Mouse (Mus musculus) embryonic facial prominence, embryonic 11.5 days (tissue): Measurements from ENCODE around the gene H2al1j. TPM values are rescaled to one million over a fixed set of nuclear protein-coding genes. Genes with fewer than 3 reads are reported as not detected.
"Not testable (repeated sequence)": the region's sequence is repeated elsewhere in the genome, so short reads cannot be mapped to it uniquely, and the experiment has no call there.

Experiments used
- ATAC-seq: fragments of 200-750 bp; cut with Nextera tagmentation; replicated peaks from 2 replicates; pipeline ENCODE4 v1.8.0; 2017; ENCODE audit warnings: low read depth; ENCODE audit not compliant: insufficient number of reproducible peaks, low FRiP score, low TSS enrichment
- DNase-seq: peaks from one replicate; pipeline ENCODE4 v3.0.0-alpha.2; 2015; ENCODE audit warnings: low spot score
- H3K27ac ChIP-seq: fragments of 300-500 bp; sonication (generic); replicated peaks from 2 replicates; pipeline ENCODE4 v1.5.1; 2014; ENCODE audit warnings: mild to moderate bottlenecking, low read depth, low read length, control low read depth
- H3K27me3 ChIP-seq: fragments of 300-500 bp; sonication (generic); 2 replicates; pipeline ENCODE4 v1.6.1; 2014; ENCODE audit warnings: mild to moderate bottlenecking, low read length, moderate library complexity, mixed read lengths; ENCODE audit not compliant: control insufficient read depth, insufficient read depth
- H3K36me3 ChIP-seq: fragments of 300-500 bp; sonication (generic); replicated peaks from 2 replicates; pipeline ENCODE4 v1.6.1; 2014; ENCODE audit warnings: low read depth, mild to moderate bottlenecking, low read length, moderate library complexity, mixed read lengths; ENCODE audit not compliant: control insufficient read depth, insufficient read depth
- H3K4me1 ChIP-seq: fragments of 300-500 bp; sonication (generic); 2 replicates; pipeline ENCODE4 v1.6.1; 2014; ENCODE audit warnings: low read length, mixed read lengths; ENCODE audit not compliant: control insufficient read depth, insufficient read depth
- H3K4me2 ChIP-seq: fragments of 300-500 bp; sonication (generic); 2 replicates; pipeline ENCODE4 v1.6.1; 2014; ENCODE audit warnings: low read depth, mild to moderate bottlenecking, control low read depth, low read length, moderate library complexity
- H3K4me3 ChIP-seq: fragments of 300-500 bp; sonication (generic); 2 replicates; pipeline ENCODE4 v1.5.1; 2014; ENCODE audit warnings: low read depth, low read length, control low read depth
- H3K9ac ChIP-seq: fragments of 300-500 bp; sonication (generic); replicated peaks from 2 replicates; pipeline ENCODE4 v1.6.1; 2014; ENCODE audit warnings: mild to moderate bottlenecking, control low read depth, low read length
- H3K9me3 ChIP-seq: fragments of 300-500 bp; sonication (generic); replicated peaks from 2 replicates; pipeline ENCODE4 v1.6.1; 2016; ENCODE audit warnings: mild to moderate bottlenecking, low read length, inconsistent platforms, mixed read lengths; ENCODE audit not compliant: control insufficient read depth
- WGBS: fragments of 180-500 bp; shearing (Covaris S2); extraction: QIAGEN DNeasy Blood & Tissue Kit; methylation state at CpG from one replicate; pipeline ENCODE4 v1.1.7; 2014; 5-methylcytosine and 5-hydroxymethylcytosine counted together
- polyA plus RNA-seq: library from polyadenylated mRNA; unstranded; fragments of >200 nt; fragmentation: Nextera tagmentation; extraction: Ambion mirVana; gene quantifications from 2 replicates; pipeline ENCODE4 v1.2.1, GENCODE M21; 2014

The H2al1j gene
- polyA plus RNA-seq, 1 experiment from 2014 or later, result not detected

GRCm38 (mm10) chrX:11311634-11312033 is 16.0 kb upstream of the H2al1j start, which contains the start of gene H2al1e:
Gene H2al1e (plus strand): TSS chrX:11311934.
- DNase-seq, H3K4me2 ChIP-seq: not testable (repeated sequence)
- no CpG with 5 or more reads among the region's 3 CpGs for WGBS

DNA sequence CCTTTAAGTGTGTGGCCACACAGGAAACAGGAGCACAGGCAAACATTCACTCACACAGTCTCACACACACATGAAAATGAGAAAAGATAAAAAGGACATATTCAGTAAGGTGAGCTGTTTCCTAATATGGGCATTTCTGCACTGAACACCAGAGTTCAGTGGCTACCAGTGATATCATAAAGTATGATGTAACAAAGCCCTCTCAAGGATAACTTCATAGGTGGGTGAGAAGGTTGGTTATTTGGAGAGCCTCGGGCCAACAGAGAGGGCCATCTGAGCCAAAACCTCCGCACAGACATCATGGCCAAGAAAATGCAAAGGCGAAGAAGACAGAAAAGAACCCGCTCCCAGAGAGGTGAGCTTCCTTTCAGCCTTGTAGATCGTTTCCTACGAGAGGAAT is 12.8 kb upstream of the H2al1j start, which contains the start of gene H2al1f:
Gene H2al1f, plus strand, starts transcription at position 301 of the 400 bp plus-strand sequence.
- not testable (repeated sequence) for H3K4me1 ChIP-seq, H3K27ac ChIP-seq, H3K4me3 ChIP-seq, H3K4me2 ChIP-seq, DNase-seq, H3K27me3 ChIP-seq, H3K9me3 ChIP-seq, H3K9ac ChIP-seq, H3K36me3 ChIP-seq, ATAC-seq
- no CpG with 5 or more reads among the region's 6 CpGs for WGBS

More at GRCm38 (mm10) chrX:11311634-11312033, 16.0 kb upstream of the H2al1j start, which contains the start of gene H2al1e:
- not testable (repeated sequence) for H3K4me1 ChIP-seq, H3K9ac ChIP-seq, H3K27me3 ChIP-seq, ATAC-seq, H3K27ac ChIP-seq, H3K4me3 ChIP-seq, H3K9me3 ChIP-seq, H3K36me3 ChIP-seq

GRCm38 (mm10) chrX:11317956-11318355 is 9.7 kb upstream of the H2al1j start, which contains the start of gene H2al1g:
Gene H2al1g (plus strand): TSS chrX:11318256.
- not testable (repeated sequence) for H3K4me1 ChIP-seq, H3K27ac ChIP-seq, DNase-seq, ATAC-seq, H3K4me2 ChIP-seq, H3K4me3 ChIP-seq, H3K36me3 ChIP-seq, H3K9me3 ChIP-seq, H3K27me3 ChIP-seq, H3K9ac ChIP-seq
- WGBS, result no CpG with 5 or more reads among the region's 3 CpGs

DNA sequence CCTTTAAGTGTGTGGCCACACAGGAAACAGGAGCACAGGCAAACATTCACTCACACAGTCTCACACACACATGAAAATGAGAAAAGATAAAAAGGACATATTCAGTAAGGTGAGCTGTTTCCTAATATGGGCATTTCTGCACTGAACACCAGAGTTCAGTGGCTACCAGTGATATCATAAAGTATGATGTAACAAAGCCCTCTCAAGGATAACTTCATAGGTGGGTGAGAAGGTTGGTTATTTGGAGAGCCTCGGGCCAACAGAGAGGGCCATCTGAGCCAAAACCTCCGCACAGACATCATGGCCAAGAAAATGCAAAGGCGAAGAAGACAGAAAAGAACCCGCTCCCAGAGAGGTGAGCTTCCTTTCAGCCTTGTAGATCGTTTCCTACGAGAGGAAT is 6.4 kb upstream of the H2al1j start, which contains the start of gene H2al1h:
Gene H2al1h, plus strand, starts transcription at position 301 of the 400 bp plus-strand sequence.
- not testable (repeated sequence) for DNase-seq

DNA sequence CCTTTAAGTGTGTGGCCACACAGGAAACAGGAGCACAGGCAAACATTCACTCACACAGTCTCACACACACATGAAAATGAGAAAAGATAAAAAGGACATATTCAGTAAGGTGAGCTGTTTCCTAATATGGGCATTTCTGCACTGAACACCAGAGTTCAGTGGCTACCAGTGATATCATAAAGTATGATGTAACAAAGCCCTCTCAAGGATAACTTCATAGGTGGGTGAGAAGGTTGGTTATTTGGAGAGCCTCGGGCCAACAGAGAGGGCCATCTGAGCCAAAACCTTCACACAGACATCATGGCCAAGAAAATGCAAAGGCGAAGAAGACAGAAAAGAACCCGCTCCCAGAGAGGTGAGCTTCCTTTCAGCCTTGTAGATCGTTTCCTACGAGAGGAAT is 3.3 kb upstream of the H2al1j start, which contains the start of gene H2al1i:
Gene H2al1i, plus strand, starts transcription at position 301 of the 400 bp plus-strand sequence.
- 94% methylated on average over 2 of the region's 5 CpGs for WGBS
- not testable (repeated sequence) for H3K4me1 ChIP-seq, H3K36me3 ChIP-seq, H3K27me3 ChIP-seq, H3K27ac ChIP-seq, H3K4me3 ChIP-seq, DNase-seq, H3K9ac ChIP-seq, ATAC-seq, H3K9me3 ChIP-seq, H3K4me2 ChIP-seq

More for the DNA sequence above, 6.4 kb upstream of the H2al1j start, which contains the start of gene H2al1h:
- H3K36me3 ChIP-seq, H3K4me1 ChIP-seq, ATAC-seq, H3K9me3 ChIP-seq, H3K27ac ChIP-seq, H3K9ac ChIP-seq, H3K4me3 ChIP-seq, H3K27me3 ChIP-seq, H3K4me2 ChIP-seq: not testable (repeated sequence)
- WGBS, result no CpG with 5 or more reads among the region's 6 CpGs

GRCm38 (mm10) chrX:11345762-11346161 is 18.1 kb downstream of the H2al1j start:
- H3K9me3 ChIP-seq, result no peaks in the 10 kb centered on the region
- H3K27me3 ChIP-seq, result no peaks in the 10 kb centered on the region
- peak; percentile 80 for DNase-seq
- no peak for ATAC-seq
- no peaks in the 10 kb centered on the region for H3K4me1 ChIP-seq
- H3K9ac ChIP-seq, result no peak overlapping the region
- H3K4me2 ChIP-seq, result no peak overlapping the region
- H3K36me3 ChIP-seq, result no peaks in the 10 kb centered on the region
- H3K27ac ChIP-seq, result no peak overlapping the region
- 34% methylated on average over 9 of the region's 9 CpGs for WGBS
- H3K4me3 ChIP-seq, result no peak overlapping the region

GRCm38 (mm10) chrX:11346756-11347155 is 19.1 kb downstream of the H2al1j start:
- ATAC-seq (no peak), DNase-seq (no peak)
- H3K4me3 ChIP-seq, result no peak overlapping the region
- H3K27ac ChIP-seq, result no peak overlapping the region
- 95% methylated on average over 3 of the region's 3 CpGs for WGBS
- no peak overlapping the region for H3K9ac ChIP-seq
- no peaks in the 10 kb centered on the region for H3K36me3 ChIP-seq
- no peak overlapping the region for H3K4me2 ChIP-seq
- H3K4me1 ChIP-seq, result no peaks in the 10 kb centered on the region
- no peaks in the 10 kb centered on the region for H3K27me3 ChIP-seq
- H3K9me3 ChIP-seq, result no peaks in the 10 kb centered on the region

DNA sequence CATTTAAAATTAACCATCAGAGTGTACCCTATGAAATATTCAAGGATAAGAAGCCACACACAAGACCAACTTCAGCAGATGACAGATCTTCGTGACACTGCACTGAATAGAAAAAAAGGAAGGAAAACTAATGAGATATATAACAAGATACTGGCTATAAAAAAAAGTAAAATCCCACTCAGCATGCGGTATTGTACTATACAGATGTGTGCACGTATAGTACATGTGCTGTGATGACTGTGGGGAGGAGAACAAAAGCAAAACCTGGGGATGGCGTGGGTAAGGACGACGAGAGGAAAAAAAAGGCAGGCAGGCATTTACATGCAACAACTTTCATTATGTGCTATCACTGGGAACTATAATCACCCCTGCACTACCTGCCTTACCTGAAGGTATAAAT is 33.2 kb downstream of the H2al1j start:
- Histone ChIP-seq H3K27me3 (0 out of 2 replicates have a peak, but pooled peaks cover 3% of the 10 kb centered on the region), H3K9ac (no peak overlapping the region)
- no peak for ATAC-seq

More for the DNA sequence above, 33.2 kb downstream of the H2al1j start:
- 84% methylated on average over 6 of the region's 6 CpGs for WGBS
- DNase-seq, result no peak
- H3K4me3 ChIP-seq, result no peak overlapping the region
- no peaks in the 10 kb centered on the region for H3K4me1 ChIP-seq
- no peak overlapping the region for H3K27ac ChIP-seq
- no peaks in the 10 kb centered on the region for H3K36me3 ChIP-seq
- H3K4me2 ChIP-seq, result no peak overlapping the region
- H3K9me3 ChIP-seq, result no peaks in the 10 kb centered on the region
